Mouse (Mus musculus) left cerebral cortex, adult 8-10 months (tissue): ENCODE measurements around the gene Nxn. TPM values are rescaled to one million over a fixed set of nuclear protein-coding genes. Genes with fewer than 3 reads are reported as not detected.

Source experiments
- DNase-seq, 2 experiments: peaks; one replicate each; pipeline ENCODE4 v3.0.0; 2022; ENCODE audit warnings: low spot score in 2 of 2
- total RNA-seq, 4 experiments: library from RNA; stranded (reverse); gene quantifications; 2 replicates each; pipeline ENCODE4 v1.2.4; 2022

Gene Nxn
- total RNA-seq, 4 experiments from 2014 or later, result 9.5 to 12.5 (median 10.9) TPM

DNA sequence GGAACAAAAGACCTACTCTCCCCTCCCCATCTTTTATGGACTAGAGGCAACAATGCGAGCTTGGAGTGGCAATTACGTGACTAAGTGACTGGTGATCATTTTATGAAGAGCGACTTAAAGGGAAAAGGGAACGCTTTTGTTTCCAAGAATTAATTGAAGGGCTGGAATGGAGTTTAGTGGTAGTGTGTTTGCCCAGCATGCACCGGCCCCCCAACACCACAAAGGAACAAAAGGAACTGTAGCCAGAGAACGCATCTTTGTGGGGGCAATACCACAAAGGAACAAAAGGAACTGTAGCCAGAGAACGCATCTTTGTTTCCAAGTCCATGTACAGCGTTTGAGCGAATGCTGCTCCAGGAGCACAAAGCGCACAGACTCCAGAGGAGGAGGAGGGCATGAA lies 64.0 kb downstream of the Nxn start:
- DNase-seq, result no peak

DNA sequence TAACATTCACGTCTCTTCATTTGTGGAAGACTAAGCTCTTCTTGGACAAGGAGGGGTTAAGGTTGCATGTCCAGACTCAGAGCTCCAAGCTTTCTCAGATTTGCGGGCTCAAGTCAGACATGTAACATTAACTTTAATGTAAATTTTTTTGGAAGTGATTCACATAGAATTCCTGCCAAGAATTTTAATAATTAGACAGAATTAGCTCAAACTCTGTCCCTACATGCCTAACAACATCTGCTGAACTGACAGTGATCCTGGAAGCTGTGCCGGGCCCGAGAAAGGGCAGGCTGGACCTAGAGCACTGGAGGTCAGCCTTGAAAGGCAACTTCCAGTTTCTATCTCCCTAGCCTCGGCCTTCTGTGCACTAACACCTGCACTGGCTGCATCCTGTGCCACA lies 66.7 kb downstream of the Nxn start:
- no peak for DNase-seq

DNA sequence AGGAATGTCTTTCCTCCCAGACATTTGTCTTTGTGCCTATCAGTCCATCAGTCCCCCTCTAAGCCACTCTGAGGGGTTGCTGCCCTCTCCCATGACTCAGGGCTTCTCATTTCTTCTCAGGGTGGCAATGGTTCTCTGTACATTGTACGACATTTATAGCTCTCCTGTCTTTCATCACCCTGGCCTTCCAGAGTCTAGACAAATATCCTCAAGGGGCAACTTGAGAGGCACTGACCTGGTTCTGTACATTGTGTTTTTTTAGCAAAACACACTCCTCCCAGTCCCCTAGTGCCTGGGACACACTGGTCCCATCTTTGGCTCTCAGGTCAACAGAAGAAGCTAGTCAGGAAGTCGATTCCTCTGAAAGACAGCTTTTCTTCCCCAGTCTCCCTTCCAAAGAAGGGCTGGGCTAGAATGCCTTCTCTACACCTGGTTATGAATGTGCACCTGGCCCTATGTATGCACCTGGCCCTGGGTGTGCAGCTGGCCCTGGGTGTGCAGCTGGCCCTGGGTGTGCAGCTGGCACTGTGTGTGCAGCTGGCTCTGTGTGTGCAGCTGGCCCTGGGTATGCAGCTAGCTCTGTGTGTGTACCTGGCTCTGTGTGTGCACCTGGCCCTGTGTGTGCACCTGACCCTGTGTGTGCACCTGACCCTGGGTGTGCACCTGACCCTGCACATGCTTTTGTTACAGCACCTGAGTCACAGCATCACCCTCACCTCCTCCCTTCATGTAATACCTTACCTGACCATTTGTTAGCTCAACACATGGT lies 70.2 kb downstream of the Nxn start:
- no peak for DNase-seq

- no peak for DNase-seq
Measured at GRCm38 (mm10) chr11:76328084-76328483, 70.9 kb downstream of the Nxn start.

GRCm38 (mm10) chr11:76326672-76327071 lies 72.3 kb downstream of the Nxn start:
- no peak for DNase-seq

- DNase-seq, result no peak
Measured at GRCm38 (mm10) chr11:76326051-76326450, 72.9 kb downstream of the Nxn start.

DNA sequence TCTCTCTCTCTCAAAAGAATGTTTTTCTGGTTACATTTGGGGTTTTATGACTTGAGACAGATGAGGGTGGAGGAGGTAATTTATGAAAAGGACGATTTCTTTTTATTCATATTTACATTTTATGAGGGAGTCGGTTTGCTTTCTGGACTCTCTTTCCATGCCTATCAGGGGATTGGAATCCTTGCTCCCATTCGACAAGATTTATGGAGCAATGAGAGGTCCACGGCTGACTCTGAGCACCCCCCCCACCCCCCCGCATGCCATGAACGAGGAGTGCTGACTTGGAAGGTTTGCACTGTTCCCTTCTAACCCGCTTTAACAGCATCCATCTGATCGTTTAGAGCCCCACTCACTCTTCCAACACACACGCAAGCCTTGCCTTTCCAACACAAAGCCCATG lies 74.1 kb downstream of the Nxn start:
- no peak for DNase-seq

DNA sequence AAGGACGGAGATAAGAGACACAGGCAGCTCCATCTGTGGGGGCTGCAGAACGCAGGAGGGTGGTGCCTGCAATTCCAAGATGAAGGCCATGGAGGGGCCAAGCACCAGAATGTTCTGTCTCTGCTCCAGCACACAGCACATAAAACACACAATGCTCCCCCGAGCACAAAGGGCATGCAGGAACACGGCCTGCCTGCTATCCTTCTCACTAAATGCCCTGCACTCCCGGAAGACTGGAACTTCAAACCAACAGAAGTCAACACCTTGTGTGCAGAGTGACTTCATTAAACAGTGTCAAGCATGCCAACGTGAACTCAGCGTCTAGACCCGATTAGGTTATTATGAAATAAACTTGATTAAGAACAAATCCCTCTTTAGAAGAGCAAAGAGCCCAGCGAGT lies 74.7 kb downstream of the Nxn start:
- no peak for DNase-seq

DNA sequence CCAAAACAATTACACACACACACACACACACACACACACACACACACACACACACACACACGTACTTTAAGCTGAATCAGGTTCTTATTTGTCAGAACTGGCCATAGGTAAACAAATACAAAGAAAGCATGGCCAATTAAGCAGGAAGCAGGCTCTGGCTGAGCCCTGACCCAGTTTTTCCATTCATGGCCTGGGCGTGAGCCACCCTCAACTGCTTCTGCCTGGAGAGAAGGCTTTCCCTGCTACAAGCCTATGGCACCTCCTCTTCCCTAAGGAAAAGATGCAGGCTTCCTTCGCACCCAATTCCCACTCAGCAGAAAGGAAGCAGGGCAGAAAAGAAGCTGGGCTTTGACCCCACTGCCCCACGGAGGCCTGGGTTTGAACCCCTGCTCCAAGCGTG lies 76.0 kb downstream of the Nxn start:
- no peak for DNase-seq

- DNase-seq, result no peak
Measured at GRCm38 (mm10) chr11:76322081-76322480, 76.9 kb downstream of the Nxn start.

GRCm38 (mm10) chr11:76320475-76320874 lies 78.5 kb downstream of the Nxn start:
- DNase-seq, result no peak

DNA sequence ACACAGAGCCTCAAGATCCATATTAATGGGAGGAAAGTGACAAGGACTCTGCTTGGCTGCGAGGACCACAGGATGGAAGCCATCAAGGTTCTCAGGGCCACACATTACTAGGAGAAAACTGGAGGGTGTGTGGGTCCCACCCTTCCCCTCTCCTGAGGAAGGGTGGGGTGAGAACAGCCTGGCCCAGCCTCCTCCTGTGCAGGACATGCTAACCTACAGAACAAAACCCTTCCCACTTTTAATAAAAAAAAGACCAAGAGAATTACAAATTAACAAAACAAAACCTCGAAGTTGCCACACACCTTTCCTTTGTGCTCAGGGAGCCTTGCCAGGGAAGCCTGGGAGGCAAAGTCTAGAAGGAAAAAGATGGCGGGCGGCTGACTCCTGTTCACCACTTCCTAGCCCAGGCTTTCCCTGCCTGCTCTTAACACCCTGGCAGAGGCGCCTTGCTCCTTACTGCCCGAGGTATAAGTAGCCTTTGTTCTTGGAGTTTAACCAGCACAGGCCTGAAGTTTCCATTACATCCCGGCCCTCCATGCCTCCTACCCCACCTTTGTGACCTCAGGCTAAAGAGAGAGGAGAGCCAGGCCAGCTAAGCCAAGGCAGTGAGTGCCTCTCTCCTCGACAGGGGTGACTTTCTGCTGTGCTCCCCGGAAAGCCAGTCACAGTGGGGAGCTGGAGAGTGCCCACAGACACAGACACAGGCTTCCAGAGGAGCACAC lies 79.1 kb downstream of the Nxn start:
- no peak for DNase-seq

DNA sequence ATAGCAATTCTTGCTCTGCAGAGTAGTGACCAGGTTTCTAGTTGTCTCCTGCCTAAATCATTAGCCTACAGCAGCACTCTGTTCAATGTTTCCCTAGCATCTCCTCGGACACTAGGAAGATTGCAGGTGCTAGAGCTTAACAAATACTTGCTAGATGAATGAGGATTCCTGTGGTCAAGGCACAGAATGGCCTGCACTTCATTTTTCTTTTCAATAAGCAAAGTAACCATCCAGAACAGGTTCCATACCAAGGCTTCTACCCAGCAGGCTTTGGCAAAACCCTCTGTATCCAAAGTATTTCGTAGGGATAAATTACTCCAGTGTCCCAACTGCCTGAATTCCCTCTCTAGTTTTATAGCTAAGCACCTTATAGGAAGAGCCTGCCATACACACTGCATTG lies 81.0 kb downstream of the Nxn start:
- DNase-seq, result no peak

DNA sequence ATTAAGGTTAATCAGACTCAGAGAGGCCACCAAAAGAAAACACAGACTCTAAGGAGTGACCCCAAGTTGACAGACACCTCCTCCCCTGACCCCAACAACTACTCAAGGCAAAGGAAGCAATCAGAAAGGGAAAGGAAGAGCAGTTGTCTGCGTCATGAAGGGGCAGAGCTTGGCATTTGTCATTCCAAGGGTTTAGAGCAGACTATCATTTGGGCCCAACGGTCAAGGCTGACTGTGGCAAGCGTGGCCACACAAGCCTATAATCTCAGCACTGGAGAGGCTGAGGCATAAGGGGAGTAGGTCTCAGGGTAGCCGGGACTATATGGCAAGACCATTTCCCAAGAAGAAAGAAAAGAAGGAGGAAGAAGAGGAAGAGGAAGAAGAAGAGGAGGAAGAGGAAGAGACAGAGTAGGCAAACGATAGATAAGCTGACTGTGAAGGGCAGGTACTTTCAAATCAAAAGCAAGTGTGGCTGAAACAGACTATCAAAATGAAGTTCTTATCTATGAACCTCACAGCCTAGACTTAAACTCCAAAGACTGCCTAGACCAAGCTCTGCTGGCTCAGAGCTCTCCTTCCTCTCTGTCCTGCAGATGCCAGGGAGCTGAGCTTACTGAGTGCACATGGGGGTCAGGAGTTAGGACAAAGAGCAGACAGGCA lies 83.0 kb downstream of the Nxn start:
- DNase-seq, result no peak

GRCm38 (mm10) chr11:76314741-76315140 lies 84.2 kb downstream of the Nxn start:
- DNase-seq, result no peak

DNA sequence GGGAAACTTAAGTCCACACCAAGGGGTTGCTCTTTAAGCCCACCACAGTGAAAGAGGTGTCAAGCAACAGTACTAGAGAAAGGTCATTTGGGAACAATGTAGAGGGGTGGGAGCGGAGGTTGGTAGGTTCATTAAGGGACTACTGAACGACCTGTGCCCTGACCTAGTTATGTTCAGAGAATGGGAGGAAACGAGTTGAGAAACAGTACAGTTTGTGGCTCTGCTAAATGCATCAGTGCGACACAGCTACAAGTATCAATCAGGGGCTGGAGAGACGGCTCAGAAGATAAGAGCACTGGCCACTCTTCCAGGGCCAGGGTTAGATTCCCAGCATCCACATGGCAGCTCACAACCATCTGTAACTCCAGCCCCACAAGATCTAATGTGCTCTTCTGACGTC lies 84.8 kb downstream of the Nxn start:
- DNase-seq, result no peak

DNA sequence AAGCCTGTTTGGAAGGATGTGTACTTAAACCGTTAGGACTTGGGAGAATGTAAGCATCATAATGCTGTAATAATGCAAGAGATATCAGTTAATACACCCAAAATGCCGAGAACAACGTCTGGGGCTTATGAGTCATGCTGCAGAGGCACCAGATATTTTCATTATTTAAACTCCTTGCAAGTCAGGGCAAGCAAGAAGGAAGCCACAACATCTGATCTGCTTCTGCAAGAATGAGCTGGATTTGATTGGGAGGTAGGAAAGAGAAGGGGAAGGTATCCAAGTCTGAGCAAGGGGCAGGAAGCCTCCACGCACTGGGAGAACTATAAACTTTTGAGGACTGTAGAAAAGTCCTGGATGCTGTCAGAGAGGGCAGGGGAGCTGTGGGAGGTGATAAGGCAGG lies 86.1 kb downstream of the Nxn start:
- DNase-seq, result no peak

DNA sequence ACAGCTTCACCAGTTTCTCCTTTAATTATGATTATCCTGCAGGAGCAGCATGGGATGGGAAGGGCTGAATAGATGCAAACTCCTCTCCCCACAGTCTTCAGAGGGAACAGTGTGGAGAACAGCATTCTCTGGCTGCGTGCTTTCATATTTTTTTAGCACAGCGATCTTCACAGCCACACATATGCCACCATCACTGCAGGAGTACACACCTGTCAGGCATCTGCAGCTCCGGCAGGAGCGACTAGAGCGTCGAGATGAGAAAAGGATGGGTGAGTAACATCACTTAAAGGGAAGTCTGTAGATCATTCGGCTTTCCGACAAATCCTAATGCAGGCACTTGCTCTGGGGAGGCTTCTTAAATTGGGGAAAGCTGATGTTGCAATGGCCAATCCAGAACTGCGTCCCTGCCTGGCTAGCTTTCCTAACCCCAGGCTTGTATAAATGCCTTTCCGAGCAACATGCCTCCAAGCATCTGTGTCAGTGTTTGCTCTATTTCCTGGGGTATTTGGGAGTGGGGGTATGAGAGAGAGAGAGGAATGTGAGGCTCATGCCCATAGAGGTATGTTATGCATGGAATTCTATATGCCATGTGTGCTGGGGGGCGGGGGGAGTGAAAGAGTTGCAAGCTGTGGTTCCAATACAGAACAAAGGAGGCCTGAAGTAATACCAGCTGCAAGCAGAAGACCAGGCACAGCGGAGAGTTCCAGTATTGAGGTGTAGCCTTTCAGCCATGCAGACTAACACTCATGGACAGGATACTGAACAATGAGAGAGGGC lies 87.5 kb downstream of the Nxn start:
- no peak for DNase-seq

DNA sequence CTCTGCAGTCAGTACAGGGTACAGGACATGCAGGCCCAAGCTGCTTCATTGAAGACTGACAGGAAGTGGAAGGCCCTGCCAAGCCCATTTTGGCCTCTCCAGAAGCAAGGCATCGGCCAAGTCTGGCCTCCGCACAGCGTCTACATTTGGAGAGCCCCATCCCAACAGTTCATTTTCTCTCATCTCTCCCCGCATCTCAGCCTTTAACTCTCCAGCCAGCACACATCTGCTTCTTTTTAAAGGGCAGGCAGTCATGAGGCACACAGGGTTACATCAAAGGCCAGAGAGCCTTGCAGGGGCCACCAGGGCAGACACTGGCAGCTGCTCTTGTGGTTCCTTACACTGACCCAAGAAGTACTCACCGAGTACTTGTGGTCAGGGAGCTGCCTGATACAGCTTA lies 89.1 kb downstream of the Nxn start:
- DNase-seq, result no peak

- no peak for DNase-seq
Measured at GRCm38 (mm10) chr11:76309072-76309471, 89.9 kb downstream of the Nxn start.

GRCm38 (mm10) chr11:76306769-76307168 lies 92.2 kb downstream of the Nxn start:
- DNase-seq, result no peak

- no peak for DNase-seq
Measured at GRCm38 (mm10) chr11:76305571-76305970, 93.4 kb downstream of the Nxn start.
